Mouse (Mus musculus): ENCODE results near the gene Rpl9. TPM values are rescaled to one million over a fixed set of nuclear protein-coding genes. Genes with fewer than 3 reads are reported as not detected.

Rpl9 gene
- 137 and 148 TPM in 2 replicates for polyA plus RNA-seq (2012; rRNA removed)

- H3K4me1 ChIP-seq (ENCODE audit: control insufficient read depth, insufficient read depth, low read length) = peaks cover 2% of the 10 kb centered on the region
- peak within 1 kb of the TSS; percentile 95 for H3K4me3 ChIP-seq (ENCODE audit: control insufficient read depth, low read depth, low read length)
- no peaks in the 10 kb centered on the region for H3K27me3 ChIP-seq (ENCODE audit: control insufficient read depth, insufficient read depth, low read length)
- H3K36me3 ChIP-seq (ENCODE audit: control insufficient read depth, insufficient read depth, low read length) = peaks cover 3% of the 10 kb centered on the region
- no peak for TF ChIP-seq CTCF (IDR thresholded peaks at IDR 0.05; ENCODE audit: control insufficient read depth, insufficient read depth, insufficient replicate concordance, low read depth, low read length)
- peak; percentile 97 for TF ChIP-seq POLR2A (IDR thresholded peaks at IDR 0.05; ENCODE audit: control insufficient read depth, low read depth, low read length)
- H3K27ac ChIP-seq (ENCODE audit: control insufficient read depth, insufficient read depth, low read depth, low read length) = peak within 1 kb of the TSS; percentile 88
Observed at GRCm38 (mm10) chr5:65390648-65391644, at the start of gene Rpl9, which contains the start of gene Lias. TSS of gene Rpl9 (minus strand) at chr5:65391444. TSS of gene Lias (plus strand) at chr5:65391497.

- no peaks in the 10 kb centered on the region for H3K27me3 ChIP-seq (ENCODE audit: control insufficient read depth, insufficient read depth, low read length)
- H3K27ac ChIP-seq (ENCODE audit: control insufficient read depth, insufficient read depth, low read depth, low read length) = no peak overlapping the region
- H3K4me1 ChIP-seq (ENCODE audit: control insufficient read depth, insufficient read depth, low read length) = peaks cover 7% of the 10 kb centered on the region
- TF ChIP-seq CTCF (IDR thresholded peaks at IDR 0.05; ENCODE audit: control insufficient read depth, insufficient read depth, insufficient replicate concordance, low read depth, low read length) = no peak
- TF ChIP-seq POLR2A (IDR thresholded peaks at IDR 0.05; ENCODE audit: control insufficient read depth, low read depth, low read length) = no peak
- no peak overlapping the region for H3K4me3 ChIP-seq (ENCODE audit: control insufficient read depth, low read depth, low read length)
- H3K36me3 ChIP-seq (ENCODE audit: control insufficient read depth, insufficient read depth, low read length) = no peaks in the 10 kb centered on the region
Observed at GRCm38 (mm10) chr5:65438041-65438440, 46.8 kb upstream of the Rpl9 start.

GRCm38 (mm10) chr5:65435806-65436561 is 44.7 kb upstream of the Rpl9 start, which contains the start of gene Ugdh:
TSS of gene Ugdh (minus strand) at chr5:65435949.
- TF ChIP-seq CTCF (IDR thresholded peaks at IDR 0.05; ENCODE audit: control insufficient read depth, insufficient read depth, insufficient replicate concordance, low read depth, low read length) (no peak), POLR2A (IDR thresholded peaks at IDR 0.05; ENCODE audit: control insufficient read depth, low read depth, low read length) (peak; percentile 81)
- Histone ChIP-seq H3K27me3 (ENCODE audit: control insufficient read depth, insufficient read depth, low read length) (no peaks in the 10 kb centered on the region), H3K4me1 (ENCODE audit: control insufficient read depth, insufficient read depth, low read length) (peaks cover 7% of the 10 kb centered on the region), H3K27ac (ENCODE audit: control insufficient read depth, insufficient read depth, low read depth, low read length) (peak within 1 kb of the TSS; percentile 78), H3K4me3 (ENCODE audit: control insufficient read depth, low read depth, low read length) (peak within 1 kb of the TSS; percentile 93), H3K36me3 (ENCODE audit: control insufficient read depth, insufficient read depth, low read length) (no peaks in the 10 kb centered on the region)

GRCm38 (mm10) chr5:65435363-65435805 is 44.1 kb upstream of the Rpl9 start:
- Histone ChIP-seq H3K27me3 (ENCODE audit: control insufficient read depth, insufficient read depth, low read length) (no peaks in the 10 kb centered on the region), H3K4me1 (ENCODE audit: control insufficient read depth, insufficient read depth, low read length) (peaks cover 7% of the 10 kb centered on the region), H3K36me3 (ENCODE audit: control insufficient read depth, insufficient read depth, low read length) (no peaks in the 10 kb centered on the region), H3K27ac (ENCODE audit: control insufficient read depth, insufficient read depth, low read depth, low read length) (no peak overlapping the region), H3K4me3 (ENCODE audit: control insufficient read depth, low read depth, low read length) (peak overlapping the region; percentile 91)
- no peak for TF ChIP-seq CTCF (IDR thresholded peaks at IDR 0.05; ENCODE audit: control insufficient read depth, insufficient read depth, insufficient replicate concordance, low read depth, low read length)
- no peak for TF ChIP-seq POLR2A (IDR thresholded peaks at IDR 0.05; ENCODE audit: control insufficient read depth, low read depth, low read length)

GRCm38 (mm10) chr5:65434471-65435362 is 43.5 kb upstream of the Rpl9 start:
- Histone ChIP-seq H3K27ac (ENCODE audit: control insufficient read depth, insufficient read depth, low read depth, low read length) (no peak overlapping the region), H3K4me3 (ENCODE audit: control insufficient read depth, low read depth, low read length) (peak overlapping the region; percentile 91), H3K27me3 (ENCODE audit: control insufficient read depth, insufficient read depth, low read length) (no peaks in the 10 kb centered on the region), H3K36me3 (ENCODE audit: control insufficient read depth, insufficient read depth, low read length) (no peaks in the 10 kb centered on the region), H3K4me1 (ENCODE audit: control insufficient read depth, insufficient read depth, low read length) (peaks cover 7% of the 10 kb centered on the region)
- TF ChIP-seq POLR2A (IDR thresholded peaks at IDR 0.05; ENCODE audit: control insufficient read depth, low read depth, low read length) = no peak

- Histone ChIP-seq H3K27me3 (ENCODE audit: control insufficient read depth, insufficient read depth, low read length) (no peaks in the 10 kb centered on the region), H3K4me1 (ENCODE audit: control insufficient read depth, insufficient read depth, low read length) (no peaks in the 10 kb centered on the region), H3K27ac (ENCODE audit: control insufficient read depth, insufficient read depth, low read depth, low read length) (no peak overlapping the region), H3K4me3 (ENCODE audit: control insufficient read depth, low read depth, low read length) (no peak overlapping the region), H3K36me3 (ENCODE audit: control insufficient read depth, insufficient read depth, low read length) (no peaks in the 10 kb centered on the region)
- TF ChIP-seq POLR2A (IDR thresholded peaks at IDR 0.05; ENCODE audit: control insufficient read depth, low read depth, low read length) (no peak), CTCF (IDR thresholded peaks at IDR 0.05; ENCODE audit: control insufficient read depth, insufficient read depth, insufficient replicate concordance, low read depth, low read length) (no peak)
Observed at GRCm38 (mm10) chr5:65429441-65429840, 38.2 kb upstream of the Rpl9 start.
